Mouse (Mus musculus): ENCODE results near the gene Nmd3.
A peak's percentile ranks its signal among the peaks of the same experiment; 100 is the strongest.

The Nmd3 gene

DNA sequence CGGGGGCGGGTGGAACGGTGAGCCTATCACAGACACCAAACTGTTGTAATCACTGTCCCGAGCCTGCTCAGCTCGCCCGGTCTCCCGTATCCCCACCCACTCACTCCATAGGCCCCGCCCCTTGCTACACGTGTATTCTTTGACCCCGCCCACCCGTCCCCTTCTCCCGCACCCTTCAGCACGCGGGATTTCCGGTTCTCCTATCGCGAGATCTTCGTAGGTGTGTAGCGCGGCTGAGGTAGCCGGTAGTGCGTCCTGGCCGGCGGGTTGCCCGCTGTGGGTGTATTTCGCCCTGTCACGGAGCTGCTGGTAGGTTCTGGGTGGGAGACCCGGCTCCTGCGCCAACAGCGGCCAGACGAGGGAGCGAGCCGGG, at the start of gene Nmd3:
TSS of gene Nmd3 (plus strand) at position 172 of the 373 bp plus-strand sequence.
- DNase-seq, result peak; percentile 82

- no peak for DNase-seq
Measured at GRCm38 (mm10) chr3:69673351-69673750, 48.4 kb upstream of the Nmd3 start.

DNA sequence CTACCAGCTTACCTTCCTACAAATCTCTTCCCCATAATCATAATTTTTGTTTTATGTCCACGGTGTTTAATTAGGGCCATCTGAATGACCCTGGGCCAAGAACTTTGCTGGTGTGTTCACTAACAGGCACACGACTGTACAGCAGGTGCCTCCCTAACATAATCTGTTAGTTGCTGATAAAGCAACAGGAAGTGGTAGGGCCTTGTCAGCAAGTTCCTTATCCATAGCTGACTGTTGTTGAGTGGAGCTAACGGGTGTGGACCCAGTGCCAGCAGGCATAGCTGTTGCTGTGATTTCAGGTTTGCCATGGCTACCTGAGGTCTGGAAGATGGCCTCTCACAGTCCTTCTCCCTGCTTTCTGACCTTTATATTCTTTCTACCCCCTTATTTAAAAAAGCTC, 47.6 kb upstream of the Nmd3 start:
- DNase-seq, result no peak

GRCm38 (mm10) chr3:69689791-69690190, 32.0 kb upstream of the Nmd3 start:
- no peak for DNase-seq

GRCm38 (mm10) chr3:69690939-69691338, 30.8 kb upstream of the Nmd3 start:
- DNase-seq, result no peak

DNA sequence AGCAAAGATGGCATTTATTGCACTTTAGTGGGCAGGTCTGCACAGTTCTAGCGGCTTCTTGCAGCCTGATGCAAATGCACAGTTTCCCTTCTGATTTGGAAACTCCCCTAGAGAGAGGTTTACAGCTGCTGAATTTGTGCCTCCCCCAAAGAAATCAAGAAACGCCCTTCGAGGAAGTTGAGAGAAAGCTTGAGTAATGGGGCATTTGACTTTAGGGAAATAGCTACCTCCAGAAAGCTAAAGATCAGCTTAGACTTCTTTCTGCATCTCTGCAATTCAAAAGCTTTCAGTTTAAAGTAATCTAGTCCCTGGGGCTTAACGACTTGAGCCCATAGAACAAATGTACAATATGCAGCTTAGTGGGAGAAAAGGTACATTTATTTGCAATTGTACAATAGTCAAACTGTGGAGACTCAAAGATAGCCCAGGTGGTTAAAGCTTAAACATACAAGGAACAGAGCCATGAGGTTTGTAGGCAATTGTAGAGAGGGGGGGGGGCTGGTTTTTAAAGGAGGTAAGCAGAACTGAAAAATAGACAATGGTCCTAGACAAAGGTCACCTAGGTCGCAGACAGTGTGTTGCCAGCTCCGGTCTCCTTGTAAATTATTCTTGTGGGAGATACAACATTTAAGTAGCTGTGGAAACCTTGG, 21.8 kb upstream of the Nmd3 start:
- no peak for DNase-seq

- no peak for DNase-seq
Measured at GRCm38 (mm10) chr3:69701905-69702304, 19.9 kb upstream of the Nmd3 start.

- no peak for DNase-seq
Measured at GRCm38 (mm10) chr3:69702421-69702820, 19.4 kb upstream of the Nmd3 start.

DNA sequence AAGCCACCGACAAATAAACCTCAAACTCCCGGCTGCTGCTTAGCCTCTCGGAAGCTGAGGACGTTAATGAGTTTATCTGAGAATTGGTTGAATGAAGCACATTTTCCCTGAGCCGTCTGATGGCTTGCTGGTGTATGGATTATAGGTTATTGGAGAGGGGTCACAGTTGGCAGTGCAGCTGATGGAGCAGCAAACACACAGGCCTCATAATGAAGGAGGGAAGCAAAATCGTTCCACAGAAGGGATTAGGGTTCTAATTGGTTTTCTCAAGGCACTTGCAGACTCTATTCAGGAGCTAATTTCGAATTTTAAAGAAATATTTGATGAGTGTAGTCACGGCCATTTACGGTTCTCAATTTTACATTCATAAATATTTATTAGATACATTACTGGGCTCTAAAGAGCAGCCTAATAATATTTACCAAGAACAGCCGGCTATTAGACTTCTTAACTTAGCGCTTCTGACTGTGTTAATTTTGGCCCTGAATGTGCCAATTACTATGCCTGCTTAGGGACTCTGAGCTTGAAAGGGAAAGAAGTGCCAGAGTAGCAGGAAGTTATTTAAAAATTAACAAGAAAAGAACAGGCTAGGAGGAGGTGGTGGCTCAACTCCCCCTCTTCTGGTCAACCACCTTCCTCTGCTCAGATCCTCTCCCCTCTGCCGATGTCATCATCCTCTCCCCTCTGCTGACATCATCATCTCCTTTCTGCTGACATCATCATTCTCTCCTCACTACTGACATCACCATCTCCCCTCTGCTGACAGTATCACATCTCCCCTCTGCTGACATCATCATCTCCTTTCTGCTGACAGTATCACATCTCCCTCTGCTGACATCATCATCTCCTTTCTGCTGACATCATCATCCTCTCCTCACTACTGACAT, 12.5 kb upstream of the Nmd3 start:
- DNase-seq, result no peak

DNA sequence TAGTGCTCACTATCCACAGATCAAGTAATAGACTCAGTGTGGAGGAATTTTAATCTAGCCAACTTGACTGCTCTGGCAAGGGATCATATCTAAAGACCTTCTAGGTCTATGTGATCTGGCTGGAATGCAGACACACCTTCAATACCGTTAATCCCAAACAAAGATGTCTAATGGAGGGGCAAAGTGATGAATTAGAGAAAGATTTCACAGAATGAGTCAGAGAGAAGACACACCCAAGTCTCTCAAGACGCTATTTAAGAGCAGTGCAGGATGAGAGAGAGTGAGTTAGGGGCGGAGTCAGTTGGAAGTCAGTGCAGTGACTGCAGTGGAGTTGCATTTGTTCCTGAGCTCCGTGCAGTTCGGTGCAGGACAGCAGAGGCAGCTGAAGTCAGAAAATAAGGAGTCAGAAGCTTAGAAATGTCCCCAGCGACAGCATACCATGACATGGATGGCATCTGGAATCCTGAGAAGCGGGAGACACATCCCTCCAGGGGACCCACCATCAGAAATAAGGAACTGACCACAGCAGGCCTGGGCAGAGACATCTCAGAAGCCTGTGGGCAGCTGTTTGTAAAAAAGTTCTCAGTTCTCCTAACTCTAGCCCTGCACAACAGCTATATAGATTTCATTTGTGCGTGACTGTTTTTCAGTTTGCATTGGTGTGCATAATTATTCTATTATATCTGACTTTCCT, 9.7 kb upstream of the Nmd3 start:
- no peak for DNase-seq

GRCm38 (mm10) chr3:69717476-69717875, 4.3 kb upstream of the Nmd3 start:
- no peak for DNase-seq

- DNase-seq, result peak; percentile 4
Measured at GRCm38 (mm10) chr3:69722187-69722867, 542 bp downstream of the Nmd3 start.

DNA sequence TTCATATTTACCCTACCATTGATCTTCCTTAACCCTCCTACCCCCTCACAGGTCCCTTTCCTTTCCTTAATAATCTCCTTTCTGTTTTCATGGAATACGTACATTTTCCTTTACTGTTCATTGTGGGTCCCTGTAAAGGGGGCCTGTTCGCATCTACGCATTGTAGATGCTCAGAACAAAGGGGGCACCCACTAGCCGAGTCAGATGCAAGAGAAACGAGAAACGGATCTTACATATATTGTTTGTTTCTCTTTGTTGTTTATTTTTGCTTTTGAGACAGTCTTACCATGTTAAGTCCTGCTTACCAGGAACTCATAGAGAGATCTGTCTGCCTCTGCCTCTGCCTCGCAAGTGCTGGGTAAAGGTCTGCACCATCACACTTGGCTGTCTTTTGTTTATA, 1.4 kb downstream of the Nmd3 start:
- no peak for DNase-seq

DNA sequence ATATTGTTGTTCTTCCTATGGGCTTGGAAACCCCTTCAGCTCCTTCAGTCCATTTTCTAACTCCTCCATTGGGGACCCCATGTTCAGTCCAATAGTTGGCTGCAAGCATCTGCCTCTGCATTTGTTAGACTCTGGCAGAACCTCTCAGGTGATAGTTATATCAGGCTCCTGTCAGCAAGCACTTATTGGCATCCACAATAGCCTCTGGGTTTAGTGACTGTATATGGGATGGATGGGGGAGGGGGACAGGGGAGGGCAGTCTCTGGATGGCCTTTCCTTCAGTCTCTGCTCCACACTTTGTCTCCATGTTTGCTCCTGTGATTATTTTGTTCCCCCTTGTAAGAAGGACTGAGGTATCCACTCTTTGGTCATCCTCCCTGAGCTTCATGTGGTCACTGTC, 9.1 kb downstream of the Nmd3 start:
- no peak for DNase-seq

DNA sequence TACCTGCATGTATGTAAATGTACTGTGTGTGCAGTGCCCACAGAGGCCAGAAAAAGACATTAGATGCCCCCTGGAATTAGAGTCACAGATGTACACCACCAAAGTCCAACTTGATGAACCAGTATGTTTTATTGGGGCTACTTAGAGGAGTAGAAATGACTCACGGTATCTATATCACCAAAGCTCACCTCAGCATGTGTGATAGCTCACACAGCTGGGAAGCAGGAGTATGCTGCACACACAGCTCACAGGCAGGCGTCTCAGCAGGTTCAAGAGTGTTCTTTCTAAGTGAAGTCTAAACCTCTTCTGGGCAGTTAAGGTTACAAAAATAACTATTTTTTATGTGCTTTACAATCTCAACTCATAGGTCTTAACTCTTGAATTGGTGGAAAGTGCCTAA, 12.2 kb downstream of the Nmd3 start:
- DNase-seq, result no peak

- DNase-seq, result no peak
Measured at GRCm38 (mm10) chr3:69755192-69755591, 33.4 kb downstream of the Nmd3 start.

DNA sequence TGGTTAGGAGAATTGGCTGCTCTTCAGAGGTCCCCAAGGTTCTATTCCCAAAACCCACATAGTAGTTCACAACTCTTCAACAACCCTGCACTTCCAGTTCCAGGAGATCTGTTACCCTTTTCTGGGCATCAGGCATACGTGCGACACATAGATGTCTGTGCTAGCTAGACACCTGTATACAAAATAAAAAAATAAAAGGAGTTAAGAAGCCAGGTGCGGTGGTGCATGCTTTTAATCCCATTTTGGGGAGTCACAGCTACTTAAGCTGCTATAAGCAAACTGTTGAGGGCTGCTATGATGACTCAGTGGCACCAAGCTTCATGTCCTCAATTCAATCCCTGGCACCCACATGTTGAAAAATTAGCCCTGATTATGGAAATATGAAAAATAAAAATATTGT, 34.2 kb downstream of the Nmd3 start:
- DNase-seq, result no peak

- DNase-seq, result peak; percentile 69
Measured at GRCm38 (mm10) chr3:69756499-69756898, 34.7 kb downstream of the Nmd3 start.

GRCm38 (mm10) chr3:69757456-69757855, 35.7 kb downstream of the Nmd3 start:
- DNase-seq, result no peak

- no peak for DNase-seq
Measured at GRCm38 (mm10) chr3:69760081-69760480, 38.3 kb downstream of the Nmd3 start.

GRCm38 (mm10) chr3:69761195-69761594, 39.4 kb downstream of the Nmd3 start:
- DNase-seq, result peak; percentile 29

GRCm38 (mm10) chr3:69762838-69763368, 41.1 kb downstream of the Nmd3 start:
- no peak for DNase-seq
